Mouse (Mus musculus): Measurements from ENCODE around the gene Jhy.
A peak's percentile ranks its signal among the peaks of the same experiment; 100 is the strongest.

Gene Jhy

DNA sequence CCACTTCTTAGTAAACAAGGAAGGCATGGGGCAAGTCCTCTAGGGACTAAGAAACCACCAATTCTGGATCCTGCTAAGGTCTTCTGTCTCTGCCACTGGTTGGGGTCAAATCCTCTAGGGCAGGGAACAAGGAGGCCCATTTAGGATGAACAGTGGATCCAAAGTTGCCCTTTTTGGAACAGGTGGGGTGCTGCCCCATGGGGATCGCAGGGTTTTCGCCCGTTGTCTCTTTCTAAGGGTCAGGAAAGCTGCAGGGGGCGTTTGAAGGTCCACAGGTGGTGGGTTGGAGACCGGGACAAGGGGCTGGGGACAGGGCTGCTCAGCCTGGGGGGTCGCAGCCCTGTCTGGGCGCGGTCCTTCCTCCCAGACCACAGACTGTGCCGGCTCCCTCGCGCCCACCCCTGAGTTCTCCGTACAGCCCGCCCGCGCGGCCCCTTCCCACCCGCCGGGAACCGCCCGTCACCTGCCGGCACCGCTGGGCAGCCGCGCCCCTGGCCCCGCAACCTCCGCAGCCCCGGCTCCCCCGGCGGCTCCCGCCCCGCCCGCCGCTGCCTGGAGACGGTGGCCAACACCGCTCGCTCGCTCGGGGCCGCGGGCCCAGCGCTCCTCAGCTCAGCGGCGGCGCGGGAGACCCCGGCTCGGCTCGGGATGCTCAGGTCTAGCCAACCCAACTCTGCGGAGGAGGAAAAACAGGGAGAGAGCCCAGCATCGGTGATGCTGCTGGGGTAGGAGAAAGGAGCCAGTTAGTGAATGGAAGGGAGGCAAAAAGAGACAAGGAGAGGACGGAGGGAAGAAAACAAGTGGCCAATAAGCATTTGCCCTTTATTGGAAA, at the start of gene Jhy:
Jhy (minus strand) TSS at position 533 of the 832 bp plus-strand sequence.
- DNase-seq, result no peak

DNA sequence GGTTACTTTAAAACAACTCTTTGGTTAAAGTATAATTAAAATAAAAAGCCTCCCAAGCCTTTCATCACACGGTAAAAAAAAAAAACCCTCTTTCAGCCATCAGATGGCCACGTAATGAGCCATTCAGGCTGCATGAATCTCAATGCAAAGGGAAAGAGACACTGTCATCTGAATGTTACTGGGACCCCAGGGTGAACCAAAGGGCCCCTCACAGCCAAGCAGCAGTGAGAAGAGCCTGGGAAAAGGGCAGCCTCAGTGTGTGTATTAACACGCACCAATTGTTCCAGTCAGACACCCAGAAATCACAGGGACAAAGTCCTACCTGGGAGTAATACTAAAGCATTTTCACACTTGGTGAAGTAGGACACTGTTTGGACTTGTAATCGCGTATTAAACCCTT, 48.5 kb upstream of the Jhy start:
- no peak for DNase-seq

DNA sequence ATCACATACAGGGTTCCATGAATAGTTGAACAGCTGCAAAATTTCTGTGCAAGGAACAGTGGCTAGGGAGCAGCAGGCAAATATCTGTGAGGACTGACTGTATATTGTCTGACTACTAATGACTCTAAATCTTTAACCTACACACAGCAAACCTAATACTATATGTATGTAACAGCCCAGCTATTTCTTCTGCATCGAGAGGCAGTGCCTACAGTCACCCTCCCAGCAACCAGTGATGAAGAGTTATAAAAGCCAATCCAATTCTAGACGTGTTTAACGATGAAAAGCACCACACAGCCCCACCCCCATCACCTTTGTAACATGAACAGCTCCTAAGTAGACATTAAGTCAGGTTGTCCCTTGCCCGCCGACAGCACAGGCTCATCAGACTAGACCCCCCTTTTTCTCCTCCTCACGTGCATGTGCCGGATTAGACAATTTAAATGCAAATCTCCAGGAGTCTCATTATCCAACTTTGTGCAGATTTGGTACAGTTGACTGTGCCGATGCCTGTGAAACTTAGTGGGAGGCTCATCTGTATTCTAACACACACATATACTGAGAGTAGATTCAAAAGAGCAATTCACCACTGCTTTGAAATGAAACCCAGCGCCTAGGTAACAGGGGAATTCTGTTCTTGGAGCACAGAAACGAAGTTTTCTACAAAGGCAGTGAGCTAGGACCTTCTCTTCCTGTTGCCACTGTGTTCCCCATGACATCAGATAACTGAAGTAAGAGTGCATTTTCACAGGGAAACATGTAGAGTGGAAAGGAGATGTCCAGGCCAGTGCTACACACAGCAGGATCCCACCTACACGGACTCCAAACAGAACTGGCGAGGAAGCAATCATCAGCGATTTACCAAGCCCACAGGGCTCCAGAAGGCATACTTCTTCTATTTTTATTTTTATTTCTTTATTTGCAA, 47.9 kb upstream of the Jhy start:
- DNase-seq, result no peak

DNA sequence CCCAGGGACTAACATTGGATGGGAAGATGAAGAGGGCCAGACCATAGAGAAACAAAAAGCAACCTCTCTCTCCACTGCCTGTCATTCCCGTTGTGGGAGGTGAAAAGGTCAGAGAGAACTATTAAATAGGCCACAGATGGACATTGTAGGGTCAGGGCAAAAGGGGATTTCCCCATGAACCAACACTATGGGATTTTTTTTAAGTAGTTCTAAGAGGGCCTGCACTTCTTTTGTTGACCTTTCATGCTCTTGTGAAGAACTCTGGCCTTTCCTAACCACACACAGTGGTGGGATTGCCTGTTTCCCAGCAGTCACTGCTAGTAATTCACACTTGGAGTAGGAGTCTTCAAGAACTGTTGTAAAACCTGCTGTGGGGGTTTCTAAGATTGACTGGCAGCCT, 43.9 kb upstream of the Jhy start:
- no peak for DNase-seq

DNA sequence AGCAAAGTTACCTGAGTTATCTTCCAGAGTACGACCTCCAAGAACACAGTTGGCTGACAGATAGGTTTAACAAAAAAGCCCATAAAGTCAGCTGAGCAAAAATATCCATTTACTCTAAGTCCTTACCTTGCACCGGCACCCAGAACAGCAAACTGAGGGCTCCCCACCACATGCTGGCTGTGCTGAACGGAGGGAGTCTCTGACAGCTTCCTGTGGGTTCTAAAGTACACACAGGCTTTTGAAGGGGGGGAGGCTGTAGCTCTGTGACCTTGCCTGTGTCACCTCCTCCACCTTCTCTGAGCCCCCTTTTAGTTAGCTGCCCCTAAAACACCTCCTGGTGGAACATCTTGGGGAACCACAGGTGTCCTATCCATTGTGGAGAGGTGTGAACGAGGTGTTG, 40.5 kb upstream of the Jhy start, which contains the start of gene Crtam:
Crtam (minus strand) TSS at position 214 of the 400 bp plus-strand sequence.
- no peak for DNase-seq

DNA sequence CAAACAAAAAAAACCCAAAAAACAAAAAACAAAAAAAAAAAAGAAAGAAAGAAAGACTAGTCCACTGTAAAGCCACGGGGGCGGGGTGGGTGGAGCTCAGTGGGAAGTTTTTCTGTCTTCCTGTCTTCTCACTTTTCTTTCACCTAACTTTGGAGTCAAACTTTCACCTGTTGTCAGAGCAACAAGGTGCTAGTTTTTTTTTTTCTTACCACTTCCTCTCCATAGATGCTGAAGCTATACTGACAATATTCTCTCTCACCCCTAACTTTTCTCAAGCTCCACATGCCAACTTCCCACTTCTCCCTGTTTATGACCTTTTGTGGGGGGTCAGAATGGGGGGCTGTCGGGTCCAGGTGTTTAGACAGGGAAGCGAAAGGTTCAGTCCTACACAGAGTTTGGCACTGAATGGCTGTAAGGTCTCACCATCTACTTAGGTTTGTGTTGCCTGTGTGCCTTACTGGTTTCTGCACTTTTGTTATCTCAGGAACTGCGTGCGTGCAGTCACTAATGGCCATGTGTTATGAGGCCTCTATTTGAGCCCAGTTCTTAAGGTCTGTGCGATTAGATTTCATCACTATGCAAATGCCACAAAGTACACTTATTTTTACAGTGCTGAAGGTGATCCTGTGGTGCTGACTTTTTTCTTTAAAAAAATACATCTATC, 33.3 kb upstream of the Jhy start:
- DNase-seq, result no peak

DNA sequence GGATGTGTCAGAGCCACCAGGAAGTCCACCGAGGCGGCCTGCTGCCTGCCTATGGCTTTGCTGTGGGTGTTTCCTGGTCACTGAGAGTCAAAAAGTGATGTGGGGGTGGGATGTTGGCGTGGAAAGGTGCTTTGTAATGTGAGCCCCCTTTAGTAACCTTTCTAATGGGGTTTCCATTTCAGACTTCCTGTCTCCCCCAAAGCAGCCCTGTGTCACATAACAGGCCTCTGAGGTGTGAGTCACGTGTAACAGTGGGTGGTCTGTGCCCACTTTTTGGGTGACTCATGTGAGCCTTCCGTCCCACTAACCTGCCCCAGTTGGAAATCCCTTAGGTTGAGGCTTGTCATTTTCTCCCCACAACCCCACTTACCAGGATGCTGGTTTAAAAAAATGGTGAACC, 30.2 kb upstream of the Jhy start:
- DNase-seq, result no peak

DNA sequence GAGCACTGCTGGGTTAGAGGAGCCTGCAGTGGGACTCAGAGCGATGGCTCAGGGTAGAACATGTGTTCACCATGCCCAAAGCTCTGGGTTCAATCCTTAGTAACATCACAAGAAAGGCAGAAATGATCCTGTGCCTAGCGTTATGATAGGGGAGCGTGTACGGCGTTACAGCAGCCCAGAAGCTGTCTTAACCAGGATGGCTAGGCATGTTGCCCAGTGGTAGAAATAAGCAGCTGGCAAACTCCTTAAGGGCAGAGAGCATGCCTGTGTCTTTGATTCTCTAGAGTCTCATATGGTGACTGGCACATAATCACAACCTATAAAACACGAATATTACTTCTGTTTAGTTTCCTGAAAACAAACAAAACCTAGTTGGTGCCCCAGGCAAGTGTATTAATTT, 27.6 kb upstream of the Jhy start:
- DNase-seq, result no peak

DNA sequence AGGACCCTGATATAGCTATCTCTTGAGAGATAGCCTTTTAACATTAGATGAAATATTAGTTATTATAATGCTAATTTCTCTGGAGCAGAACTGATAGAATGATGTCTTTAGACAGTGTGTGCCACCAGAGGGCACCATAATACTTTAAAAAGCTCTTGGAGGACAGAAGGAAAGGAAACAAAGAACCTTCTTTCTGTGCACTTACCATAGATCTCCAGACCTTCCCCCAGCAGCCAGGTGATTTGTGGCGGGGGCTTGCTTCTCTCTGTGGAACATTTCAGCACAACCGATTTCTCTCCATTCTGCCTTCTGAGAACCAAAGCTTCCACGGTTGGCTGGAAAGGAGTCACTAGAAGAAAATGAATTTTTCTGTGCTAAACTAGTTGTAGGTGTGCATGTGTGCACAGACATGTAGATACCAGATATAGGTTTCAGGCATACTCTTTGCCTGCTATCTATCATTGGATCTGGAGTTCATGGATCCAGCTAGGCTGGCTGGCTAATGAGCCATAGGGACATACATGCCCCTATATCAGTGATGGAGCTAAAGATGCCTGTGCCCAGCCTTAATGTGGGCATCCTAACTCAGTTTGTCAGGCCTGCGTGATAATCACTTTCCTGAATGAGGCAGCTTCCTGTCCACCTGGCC, 26.1 kb upstream of the Jhy start:
- peak; percentile 74 for DNase-seq

DNA sequence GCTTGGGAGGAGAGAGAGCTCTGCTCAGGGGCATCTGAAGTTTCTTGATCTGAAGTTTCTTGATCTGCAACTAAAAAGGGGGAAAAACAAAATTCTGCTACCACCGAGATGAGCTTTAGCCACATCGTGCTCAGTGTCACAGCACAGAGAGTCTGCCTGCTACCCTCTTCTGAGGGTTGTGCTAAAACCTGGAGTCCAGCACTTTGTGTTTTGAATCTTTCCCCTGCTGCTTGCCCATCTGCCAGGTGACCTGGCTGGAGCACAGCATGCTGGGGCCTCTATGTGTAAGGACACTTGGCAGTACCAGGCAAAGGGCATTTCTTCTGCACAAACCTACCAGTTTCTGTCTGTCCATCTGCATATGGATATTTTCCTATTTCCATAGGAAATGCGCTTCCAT, 20.4 kb upstream of the Jhy start:
- no peak for DNase-seq

DNA sequence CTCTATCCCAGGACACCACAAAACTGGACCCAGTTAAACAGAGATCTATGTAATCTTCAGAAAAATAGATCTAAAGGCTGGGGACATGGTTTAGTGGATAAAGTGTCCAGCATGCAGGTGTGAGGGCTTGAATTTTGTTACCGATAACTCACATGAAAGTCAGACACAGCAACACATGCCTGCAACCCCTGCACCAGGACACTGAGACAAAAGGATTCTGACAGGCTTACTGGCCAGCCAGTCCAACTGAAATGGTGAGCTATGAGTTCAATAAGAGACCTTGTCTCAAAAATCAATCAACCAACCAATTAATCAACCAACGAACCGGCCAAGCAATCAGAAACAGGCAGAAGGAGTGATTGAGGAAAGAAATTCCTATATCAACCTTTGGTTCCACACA, 19.8 kb upstream of the Jhy start:
- no peak for DNase-seq

DNA sequence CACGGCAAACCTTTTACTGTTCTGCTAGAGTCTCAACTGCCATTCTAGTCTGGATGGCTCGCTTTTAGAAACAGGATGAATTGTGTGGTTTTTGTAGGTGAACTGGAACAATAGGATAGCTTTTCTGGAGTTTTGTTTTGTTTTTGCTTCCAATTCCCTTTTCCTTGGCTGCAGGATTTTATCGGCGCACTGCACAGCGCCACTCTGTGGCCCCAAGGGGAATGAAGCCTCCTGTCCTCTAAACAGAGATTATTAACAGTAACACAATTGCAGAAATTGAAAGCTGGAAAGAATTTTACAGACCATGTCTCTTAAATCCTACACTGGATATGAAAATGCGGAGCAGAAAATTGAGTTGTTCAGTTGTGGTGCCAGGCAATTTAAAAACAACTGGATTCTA, 18.6 kb upstream of the Jhy start:
- peak; percentile 17 for DNase-seq

DNA sequence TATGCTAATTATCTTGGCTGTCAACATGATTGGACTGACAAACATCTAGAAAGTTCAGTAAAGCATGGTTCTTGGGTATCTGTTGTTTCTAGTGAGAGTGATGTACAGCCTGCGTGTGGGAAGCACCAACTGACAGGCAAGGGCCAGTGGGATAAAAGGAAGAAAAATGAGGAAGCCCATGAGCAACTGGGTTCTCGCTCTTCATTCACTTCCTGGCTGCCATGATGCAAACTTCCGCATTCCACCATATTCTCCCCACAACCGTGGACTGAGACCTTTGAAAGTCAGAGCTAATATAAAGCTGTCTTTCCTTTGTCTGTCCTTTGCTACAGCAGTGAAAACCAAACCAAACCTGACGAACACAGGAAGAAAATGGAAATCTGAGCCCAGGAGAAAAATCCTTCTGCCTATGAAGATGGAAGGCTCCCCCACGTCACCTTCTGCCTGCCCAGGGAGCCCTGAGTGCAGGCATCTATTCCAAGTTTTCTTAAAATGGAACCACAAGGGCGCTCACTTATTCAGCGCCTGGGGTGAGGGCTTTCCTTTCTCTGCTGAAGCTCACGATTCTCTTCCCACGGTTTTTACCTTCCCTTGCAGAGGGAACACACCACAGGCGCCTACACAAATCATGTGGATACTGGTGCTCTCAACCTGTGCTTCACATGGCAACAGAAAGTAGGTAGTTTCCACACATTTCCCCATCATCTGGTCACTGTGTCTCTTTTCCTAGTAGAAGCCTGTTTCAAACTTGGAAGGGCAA, 10.3 kb upstream of the Jhy start:
- DNase-seq, result no peak

DNA sequence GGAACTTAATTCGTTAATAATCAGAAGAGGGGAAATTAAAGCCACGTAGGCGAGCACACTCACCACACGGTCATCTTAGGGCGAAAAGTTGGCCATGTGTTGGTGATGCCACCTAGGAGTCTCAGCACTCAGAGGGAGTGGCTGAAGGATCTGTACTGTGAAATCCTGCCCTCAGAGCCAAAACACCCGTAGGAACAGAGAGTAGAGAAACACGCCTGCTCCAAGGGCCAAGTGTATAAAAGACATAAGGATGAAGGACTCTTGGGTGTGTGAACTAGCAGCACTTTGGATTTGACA, 448 bp upstream of the Jhy start:
- DNase-seq, result no peak

DNA sequence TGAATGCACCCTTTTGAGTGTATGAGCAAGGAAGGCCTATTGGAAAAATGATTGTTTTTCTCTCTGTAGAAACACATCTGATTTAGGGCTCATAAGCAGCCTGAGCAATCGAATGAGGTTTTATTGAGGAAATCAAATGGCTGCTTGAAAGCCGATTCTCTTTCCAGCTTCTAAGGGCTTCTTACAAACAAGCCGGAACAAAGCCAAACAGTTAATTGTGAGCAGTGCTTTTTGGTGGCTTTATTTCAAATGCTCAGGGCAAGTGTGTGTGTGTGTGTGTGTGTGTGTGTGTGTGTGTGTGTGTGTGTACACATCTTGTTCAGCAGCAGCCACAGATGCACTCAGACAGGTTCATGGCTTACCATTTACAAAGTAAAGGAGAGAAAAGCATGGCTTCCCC, 2.5 kb downstream of the Jhy start:
- DNase-seq, result no peak

DNA sequence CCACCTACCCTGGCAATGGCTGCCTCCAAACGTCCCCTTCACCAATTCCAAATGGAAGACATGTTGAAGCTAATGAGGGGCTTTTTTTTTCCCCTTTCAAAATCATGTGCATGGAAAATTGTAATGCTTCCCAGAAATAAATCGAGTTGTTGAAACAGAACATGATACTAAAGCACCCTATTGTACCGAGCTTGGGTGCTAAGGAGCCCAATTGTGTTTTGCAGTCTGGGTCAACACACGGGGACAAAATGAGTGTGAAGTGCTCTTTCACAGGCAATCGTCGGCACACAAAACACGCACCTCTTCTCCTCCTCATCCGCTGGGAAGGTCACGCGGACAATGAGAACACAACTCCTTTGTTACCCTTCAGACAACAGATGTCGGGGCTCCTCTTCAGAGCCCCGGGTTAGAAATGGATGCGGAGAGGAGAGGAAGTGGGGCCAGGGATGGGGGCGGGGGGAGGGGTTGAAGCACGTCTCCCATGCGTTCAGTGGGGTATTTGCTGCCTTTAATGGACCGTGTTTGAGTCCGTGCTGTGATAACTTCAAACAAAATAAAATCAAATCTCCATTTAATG, 14.8 kb downstream of the Jhy start:
- no peak for DNase-seq

DNA sequence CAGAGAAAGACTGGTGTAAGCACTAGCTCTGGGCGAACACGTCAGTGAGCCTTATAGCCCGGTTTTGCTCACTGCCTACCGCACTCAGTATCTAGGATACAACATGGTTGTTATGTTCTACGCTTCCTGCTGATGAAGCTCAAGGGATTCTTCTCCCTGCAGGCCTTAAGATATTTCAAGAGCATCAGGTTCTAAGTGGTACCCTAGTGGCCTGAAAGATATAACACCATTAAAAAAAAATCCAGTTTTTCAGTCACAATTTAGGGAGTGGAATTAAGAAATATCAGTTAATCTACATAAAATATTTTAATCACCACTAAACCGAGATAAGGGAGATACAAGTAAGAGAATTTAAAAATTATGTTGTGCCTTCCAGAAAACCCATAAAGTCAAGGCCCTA, 15.4 kb downstream of the Jhy start:
- no peak for DNase-seq

DNA sequence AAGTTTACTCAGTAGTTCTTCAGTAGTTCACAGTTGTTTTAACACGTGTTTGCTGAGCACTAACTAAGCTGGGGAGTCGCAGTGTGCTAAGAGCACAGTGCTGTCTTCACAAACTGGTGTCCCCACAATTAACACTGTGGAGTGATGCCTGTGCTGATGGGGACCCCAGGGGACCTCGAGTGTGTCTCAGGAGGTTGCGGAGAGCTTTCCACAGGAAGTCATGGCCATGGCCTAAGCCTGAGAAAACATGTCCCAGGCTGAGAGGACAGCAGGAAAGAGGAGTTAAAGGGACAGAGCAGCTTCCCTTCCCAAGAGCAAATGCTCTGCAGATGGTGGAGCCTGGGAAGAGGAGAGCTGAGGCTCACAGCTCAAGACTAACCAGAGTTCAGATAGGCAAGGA, 16.8 kb downstream of the Jhy start:
- DNase-seq, result no peak

DNA sequence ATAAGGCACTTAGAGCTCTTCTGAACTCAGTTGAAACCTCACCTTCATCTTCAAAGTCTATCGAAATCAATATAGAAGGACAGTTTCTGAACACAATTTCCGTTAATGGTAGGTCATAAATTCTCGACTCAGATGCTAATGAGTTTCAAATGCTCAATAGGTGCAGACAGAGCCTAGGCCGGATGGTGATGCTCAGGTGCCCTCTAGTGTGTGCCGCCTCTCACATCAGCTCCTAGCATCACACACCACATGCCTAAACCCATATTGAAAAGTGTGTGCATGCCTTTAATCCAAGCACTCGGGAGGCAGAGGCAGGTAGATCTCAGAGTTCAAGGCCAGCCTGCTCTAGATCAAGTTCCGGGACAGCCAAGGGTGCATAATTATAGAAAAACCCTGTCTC, 26.5 kb downstream of the Jhy start:
- DNase-seq, result no peak

DNA sequence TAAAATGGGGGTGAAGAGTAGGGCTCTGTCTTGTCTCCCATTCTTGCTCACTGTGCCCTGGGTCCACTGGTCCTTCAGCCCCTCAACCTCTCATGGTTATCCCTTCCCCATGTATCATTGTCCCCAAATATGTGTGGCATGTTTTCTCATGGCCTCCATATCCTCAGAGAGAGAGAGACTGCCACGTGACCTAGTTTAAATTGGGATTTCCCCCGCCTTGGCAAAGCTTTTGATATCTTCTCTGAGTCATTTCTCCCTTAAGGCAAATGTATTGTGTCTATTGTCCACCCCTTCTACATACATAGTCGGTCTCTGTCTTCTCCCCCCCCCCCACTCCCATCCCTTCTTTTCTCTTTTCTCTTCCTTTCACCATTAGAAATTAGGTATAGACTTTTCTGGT, 30.6 kb downstream of the Jhy start:
- no peak for DNase-seq

DNA sequence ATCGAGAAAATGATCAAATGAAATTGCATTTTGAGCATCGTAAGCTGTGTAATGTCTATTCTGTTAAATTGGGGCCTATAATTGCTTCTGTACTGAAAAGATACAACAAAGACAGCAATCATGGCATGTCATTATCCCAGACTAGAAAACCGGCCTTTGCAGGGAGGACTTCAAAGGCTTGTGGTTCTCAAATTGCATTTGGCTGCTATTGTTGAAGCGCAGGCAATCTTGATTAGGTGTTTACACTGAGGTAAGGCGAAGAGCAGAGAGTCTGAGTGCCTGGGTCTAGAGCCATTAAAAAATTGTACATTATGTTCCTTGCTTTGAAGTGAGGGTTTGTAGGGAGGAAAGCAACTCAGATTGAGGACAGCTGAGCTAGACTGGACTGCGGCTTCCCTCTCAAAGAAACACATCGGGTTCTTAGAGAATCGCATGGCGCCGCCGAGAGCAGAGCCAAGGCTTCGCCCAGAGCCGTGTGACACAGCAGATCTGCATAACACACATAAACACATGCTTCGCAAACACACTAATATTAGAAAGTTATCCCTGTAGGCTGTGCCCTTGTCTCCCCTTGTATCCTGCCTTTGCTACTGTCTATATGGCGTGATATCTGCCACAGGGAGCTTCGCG, 36.5 kb downstream of the Jhy start:
- DNase-seq, result no peak

All from lung, postnatal 10 days (tissue).